Mouse (Mus musculus): ENCODE measurements around the gene Mttp. TPM values are rescaled to one million over a fixed set of nuclear protein-coding genes. Genes with fewer than 3 reads are reported as not detected.

Gene Mttp
- total RNA-seq (2023) = 2.3 TPM

GRCm38 (mm10) chr3:138144642-138145171 is at the start of gene Mttp:
Mttp (minus strand) TSS chr3:138144968.

DNA sequence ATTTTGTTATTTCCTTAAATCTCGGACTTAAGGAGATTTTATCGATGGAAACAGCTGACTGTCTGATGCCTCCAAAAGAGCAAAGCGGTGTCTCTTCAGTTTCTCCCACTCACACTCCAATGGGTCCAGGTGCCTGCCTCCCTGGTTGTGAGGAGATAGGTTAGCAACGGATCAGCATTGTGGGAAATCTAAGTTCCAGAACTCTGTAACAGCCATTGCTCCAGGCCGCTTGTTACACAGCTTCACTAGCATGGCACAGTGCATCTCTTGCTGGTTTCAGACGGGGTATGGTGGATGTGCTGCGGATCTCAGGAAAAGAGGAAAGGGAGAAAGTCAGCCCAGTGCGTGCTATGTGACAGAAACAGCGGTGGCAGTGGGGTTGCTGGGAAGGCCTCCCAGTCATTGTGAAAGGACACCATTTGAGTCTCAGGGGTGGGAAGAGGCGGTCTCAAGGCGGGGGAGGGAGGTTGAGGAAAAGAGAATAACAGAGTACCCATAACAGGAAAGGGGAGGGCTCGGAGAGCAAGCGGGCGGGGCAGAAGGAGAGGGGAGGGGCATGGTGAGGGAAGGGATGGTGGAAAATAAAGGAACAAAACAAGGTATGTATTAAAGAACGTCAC is 49.0 kb upstream of the Mttp start, which contains the start of gene 4930579F01Rik:
4930579F01Rik (minus strand) TSS at position 143 of the 620 bp plus-strand sequence.

DNA sequence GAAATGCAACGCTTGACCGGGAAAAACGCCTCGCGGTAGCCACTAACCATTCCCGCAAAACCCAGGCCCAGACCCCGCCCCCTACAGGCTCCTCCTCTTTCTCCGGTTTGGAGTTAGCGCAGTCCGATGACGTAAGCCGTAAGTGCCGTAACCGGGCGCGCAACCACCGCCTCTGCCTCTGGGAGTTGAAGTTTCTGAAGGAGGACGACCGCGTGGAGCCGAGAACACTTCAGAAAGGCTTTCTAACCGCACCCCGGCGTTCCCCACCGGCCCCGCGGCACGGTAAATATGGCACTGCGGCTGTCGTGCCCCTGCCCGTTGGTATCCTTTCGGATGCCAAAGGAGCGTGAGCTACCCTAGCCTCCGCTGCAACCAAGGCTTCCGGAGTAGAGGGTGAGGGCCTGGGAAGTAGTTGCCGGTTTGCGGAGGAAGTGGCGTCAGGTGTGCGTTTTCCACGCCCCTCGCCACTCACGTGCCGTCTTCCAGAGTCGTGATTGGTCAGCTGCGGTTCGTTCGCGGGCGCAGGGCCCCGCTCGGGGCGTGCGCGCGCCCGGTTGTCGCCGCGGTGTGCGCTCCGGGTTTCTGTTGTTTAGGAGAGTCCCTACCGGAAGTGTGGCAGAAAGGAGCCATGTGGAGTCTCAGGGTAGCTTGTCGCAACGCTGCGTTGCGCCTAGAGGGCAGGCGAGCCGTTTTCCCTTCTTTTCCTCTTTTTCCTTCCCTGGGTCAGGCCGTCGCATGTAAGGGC is 1.3 kb downstream of the Mttp start, which contains the start of gene Trmt10a:
Trmt10a (plus strand) TSS at position 134 of the 745 bp plus-strand sequence.

DNA sequence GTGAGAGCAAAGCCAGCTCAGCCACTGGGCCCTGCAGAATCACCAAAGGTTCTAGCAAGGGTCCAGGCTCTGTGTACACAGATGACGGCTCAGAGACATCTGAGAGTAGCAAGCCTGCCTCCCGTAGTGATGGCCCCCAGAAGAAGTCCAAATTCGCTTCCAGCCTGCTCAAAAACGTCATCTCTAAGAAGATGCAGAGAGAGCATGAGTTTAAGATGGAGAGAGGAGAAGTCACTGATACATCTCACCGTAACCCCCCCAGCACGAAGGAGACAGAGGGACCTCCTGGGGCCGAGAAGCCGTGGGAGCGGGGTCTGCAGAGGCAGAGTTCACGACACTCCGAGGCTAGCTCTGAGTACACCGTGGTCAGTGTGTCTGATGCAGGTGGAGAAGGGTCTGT is 77.5 kb downstream of the Mttp start, which contains the start of gene Gm5105:
Gm5105 (minus strand) TSS at position 101 of the 400 bp plus-strand sequence.

GRCm38 (mm10) chr3:138064732-138065645 is 79.8 kb downstream of the Mttp start, which contains the start of gene 1110002E22Rik:
1110002E22Rik (plus strand) TSS chr3:138065052.

Other genes with a start within 250 kb of the Mttp start
- 52.4 TPM for gene Lamtor3, start 226.5 kb downstream of the Mttp start, total RNA-seq (2023)
- 47.4 TPM for gene Dapp1, start 163.4 kb downstream of the Mttp start, total RNA-seq (2023)
- gene 1110002E22Rik, start 79.9 kb downstream of the Mttp start, total RNA-seq (2023) = not detected
- not detected for gene Gm5105, start 77.6 kb downstream of the Mttp start, total RNA-seq (2023)
- gene Trmt10a, start 1.5 kb downstream of the Mttp start, total RNA-seq (2023) = 9.5 TPM
- gene 4930579F01Rik, start 48.9 kb upstream of the Mttp start, total RNA-seq (2023) = not detected
- not detected for gene Adh7, start 72.8 kb upstream of the Mttp start, total RNA-seq (2023)
- gene Adh1, start 116.0 kb upstream of the Mttp start, total RNA-seq (2023) = 15.9 TPM
- gene Adh6a, start 168.3 kb upstream of the Mttp start, total RNA-seq (2023) = not detected
- gene Adh6b, start 196.8 kb upstream of the Mttp start, total RNA-seq (2023) = not detected